Mouse (Mus musculus): Measurements from ENCODE around the gene Nrg4. TPM values are rescaled to one million over a fixed set of nuclear protein-coding genes. Genes with fewer than 3 reads are reported as not detected.
A peak's percentile ranks its signal among the peaks of the same experiment; 100 is the strongest.

The Nrg4 gene
- total and polyA plus RNA-seq, 3 experiments, result 0.81 to 1.7 (median 1.2) TPM

- Histone ChIP-seq H3K27ac (ENCODE audit: insufficient read depth, low read depth) (no peak overlapping the region), H3K36me3 (replicated peaks in 1 of 2; ENCODE audit: control insufficient read depth in 1 of 2, insufficient read depth in 1 of 2, low read length in 1 of 2) (peaks cover 6 to 27% of the 10 kb centered on the region in 2 experiments), H3K27me3 (replicated peaks) (no peaks in the 10 kb centered on the region), H3K9me3 (replicated peaks; ENCODE audit: low read length) (no peaks in the 10 kb centered on the region), H3K79me2 (replicated peaks; ENCODE audit: control insufficient read depth, extremely low read depth, insufficient read depth, poor library complexity, severe bottlenecking) (no peaks in the 10 kb centered on the region), H3K9ac (ENCODE audit: insufficient read depth, low read depth) (no peak overlapping the region), H3K4me1 (ENCODE audit: control insufficient read depth in 1 of 2, insufficient read depth in 2 of 2) (no peaks in the 10 kb centered on the region), H3K4me2 (ENCODE audit: insufficient read depth, low read depth, poor library complexity, severe bottlenecking) (no peak overlapping the region), H3K4me3 (replicated peaks in 1 of 3; ENCODE audit: low read depth in 2 of 3, low read length in 2 of 3, poor library complexity in 1 of 3) (no peak overlapping the region)
- dilution Hi-C loops (cut with MboI; ENCODE audit: extremely low pct_ligation_motif_present, extremely low pct_unique_long_range_greater_than_20kb, low sequenced_read_pairs) (no loop called here), in situ Hi-C loops (cut with MboI; ENCODE audit: low pct_ligation_motif_present, low pct_unique_long_range_greater_than_20kb, low sequenced_read_pairs) (no loop called here)
- TF ChIP-seq SIN3A (IDR thresholded peaks at IDR 0.05; ENCODE audit: low read length) (no peak), ZMIZ1 (IDR thresholded peaks at IDR 0.05; ENCODE audit: low read depth, low read length) (no peak), SMC3 (IDR thresholded peaks at IDR 0.05; ENCODE audit: low read depth, low read length) (peak; percentile 38), USF1 (IDR thresholded peaks at IDR 0.05; ENCODE audit: low read depth, low read length) (no peak), MAFK (IDR thresholded peaks at IDR 0.05; ENCODE audit: insufficient replicate concordance, low read length) (no peak), TBP (conservative IDR thresholded peaks at IDR 0.05; ENCODE audit: low read depth, low read length) (no peak), CTCF (conservative IDR thresholded peaks at IDR 0.05 in 1 of 2, IDR thresholded peaks at IDR 0.05 in 1 of 2; ENCODE audit: low read depth in 2 of 2, low read length in 2 of 2) (peak in 1 of 2 experiments; percentile 34; a peak in 1 of 4 replicates), RAD21 (IDR thresholded peaks at IDR 0.05; ENCODE audit: low read depth, low read length) (peak; percentile 6)
- no peak for DNase-seq (ENCODE audit: extremely low read depth)
These were observed 97.6 kb downstream of the Nrg4 start for GRCm38 (mm10) chr9:55229010-55229409.

DNA sequence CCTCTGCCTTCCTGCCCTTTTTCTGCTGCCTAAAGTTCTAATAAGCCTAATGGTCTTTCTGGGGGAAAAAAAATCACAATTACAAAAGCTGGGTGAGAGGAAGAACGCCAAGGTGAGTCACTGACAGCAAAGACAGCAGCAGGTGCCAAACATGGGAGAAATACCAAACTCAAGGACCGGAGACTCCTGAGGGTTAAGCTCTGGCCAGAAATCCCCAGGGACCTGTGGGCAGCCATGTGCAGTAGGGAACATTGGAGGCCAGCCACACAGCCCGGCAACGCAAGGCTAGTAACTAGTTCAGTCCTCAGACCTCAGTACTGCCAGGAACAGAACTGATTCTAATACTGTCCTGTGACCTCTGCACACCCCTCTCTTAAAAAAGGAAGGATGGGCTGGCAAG is 98.5 kb downstream of the Nrg4 start:
- no peak overlapping the region for H3K4me3 ChIP-seq (replicated peaks in 1 of 3; ENCODE audit: low read depth in 2 of 3, low read length in 2 of 3, poor library complexity in 1 of 3)
- DNase-seq (ENCODE audit: extremely low read depth), result no peak
- in situ Hi-C loops (cut with MboI; ENCODE audit: low pct_ligation_motif_present, low pct_unique_long_range_greater_than_20kb, low sequenced_read_pairs) (no loop called here), dilution Hi-C loops (cut with MboI; ENCODE audit: extremely low pct_ligation_motif_present, extremely low pct_unique_long_range_greater_than_20kb, low sequenced_read_pairs) (no loop called here)
- H3K9me3 ChIP-seq (replicated peaks; ENCODE audit: low read length), result no peaks in the 10 kb centered on the region
- no peaks in the 10 kb centered on the region for H3K79me2 ChIP-seq (replicated peaks; ENCODE audit: control insufficient read depth, extremely low read depth, insufficient read depth, poor library complexity, severe bottlenecking)
- peaks cover 14 to 36% of the 10 kb centered on the region in 2 experiments for H3K36me3 ChIP-seq (replicated peaks in 1 of 2; ENCODE audit: control insufficient read depth in 1 of 2, insufficient read depth in 1 of 2, low read length in 1 of 2)
- no peak overlapping the region for H3K27ac ChIP-seq (ENCODE audit: insufficient read depth, low read depth)
- H3K4me1 ChIP-seq (ENCODE audit: control insufficient read depth in 1 of 2, insufficient read depth in 2 of 2), result no peaks in the 10 kb centered on the region
- TF ChIP-seq MYC (IDR thresholded peaks at IDR 0.05; ENCODE audit: low read depth, low read length), result no peak
- no peak for TF ChIP-seq CTCF (conservative IDR thresholded peaks at IDR 0.05 in 1 of 2, IDR thresholded peaks at IDR 0.05 in 1 of 2; ENCODE audit: low read depth in 2 of 2, low read length in 2 of 2)
- TF ChIP-seq ETS1 (conservative IDR thresholded peaks at IDR 0.05; ENCODE audit: low read depth, low read length), result no peak
- no peak for TF ChIP-seq CHD1 (IDR thresholded peaks at IDR 0.05; ENCODE audit: low read depth, low read length)
- no peak for TF ChIP-seq UBTF (IDR thresholded peaks at IDR 0.05; ENCODE audit: low read depth, low read length)
- no peak for TF ChIP-seq MEF2A (IDR thresholded peaks at IDR 0.05; ENCODE audit: borderline replicate concordance, low read depth, low read length)
- no peak for TF ChIP-seq SIN3A (IDR thresholded peaks at IDR 0.05; ENCODE audit: low read length)
- no peak for TF ChIP-seq TBP (conservative IDR thresholded peaks at IDR 0.05; ENCODE audit: low read depth, low read length)
- H3K27me3 ChIP-seq (replicated peaks), result no peaks in the 10 kb centered on the region
- H3K4me2 ChIP-seq (ENCODE audit: insufficient read depth, low read depth, poor library complexity, severe bottlenecking), result no peak overlapping the region
- H3K9ac ChIP-seq (ENCODE audit: insufficient read depth, low read depth), result no peak overlapping the region

DNA sequence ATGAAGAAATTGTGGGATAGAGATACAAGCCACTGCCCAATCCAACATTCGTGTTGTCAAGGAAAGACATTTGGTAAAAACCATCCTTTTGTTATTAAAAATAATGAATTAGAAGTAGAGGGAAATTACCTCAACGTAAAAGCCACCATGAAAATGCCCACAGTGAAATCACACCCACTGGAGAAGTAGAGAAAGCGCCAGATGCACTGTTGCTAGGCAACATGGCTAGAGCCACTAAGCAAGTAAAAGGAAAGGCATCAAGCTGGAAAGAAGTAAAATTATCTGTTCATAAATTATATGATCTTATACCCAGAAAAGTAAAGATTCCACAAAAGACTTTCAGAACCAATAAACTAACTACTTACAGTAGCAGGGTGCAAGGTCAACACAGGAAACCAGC is 100.4 kb downstream of the Nrg4 start:
- Histone ChIP-seq H3K27me3 (replicated peaks) (no peaks in the 10 kb centered on the region), H3K27ac (ENCODE audit: insufficient read depth, low read depth) (no peak overlapping the region), H3K79me2 (replicated peaks; ENCODE audit: control insufficient read depth, extremely low read depth, insufficient read depth, poor library complexity, severe bottlenecking) (no peaks in the 10 kb centered on the region), H3K9ac (ENCODE audit: insufficient read depth, low read depth) (no peak overlapping the region), H3K36me3 (replicated peaks in 1 of 2; ENCODE audit: control insufficient read depth in 1 of 2, insufficient read depth in 1 of 2, low read length in 1 of 2) (peaks cover 24 to 55% of the 10 kb centered on the region in 2 experiments), H3K4me2 (ENCODE audit: insufficient read depth, low read depth, poor library complexity, severe bottlenecking) (no peak overlapping the region), H3K4me3 (replicated peaks in 1 of 3; ENCODE audit: low read depth in 2 of 3, low read length in 2 of 3, poor library complexity in 1 of 3) (no peak overlapping the region), H3K4me1 (ENCODE audit: control insufficient read depth in 1 of 2, insufficient read depth in 2 of 2) (no peaks in the 10 kb centered on the region), H3K9me3 (replicated peaks; ENCODE audit: low read length) (no peaks in the 10 kb centered on the region)
- in situ Hi-C loops (cut with MboI; ENCODE audit: low pct_ligation_motif_present, low pct_unique_long_range_greater_than_20kb, low sequenced_read_pairs) (no loop called here), dilution Hi-C loops (cut with MboI; ENCODE audit: extremely low pct_ligation_motif_present, extremely low pct_unique_long_range_greater_than_20kb, low sequenced_read_pairs) (no loop called here)
- no peak for DNase-seq (ENCODE audit: extremely low read depth)
- no peak for TF ChIP-seq GABPA (IDR thresholded peaks at IDR 0.05; ENCODE audit: insufficient replicate concordance, low read depth, low read length)
- TF ChIP-seq EP300 (IDR thresholded peaks at IDR 0.05; ENCODE audit: low read length), result no peak
- TF ChIP-seq POLR2A (IDR thresholded peaks at IDR 0.05; ENCODE audit: low read depth, low read length), result no peak
- no peak for TF ChIP-seq JUN (IDR thresholded peaks at IDR 0.05; ENCODE audit: insufficient read depth, low read depth, low read length)
- TF ChIP-seq BHLHE40 (IDR thresholded peaks at IDR 0.05; ENCODE audit: low read depth, low read length), result no peak
- TF ChIP-seq MYC (IDR thresholded peaks at IDR 0.05; ENCODE audit: low read depth, low read length), result no peak
- no peak for TF ChIP-seq ZNF384 (IDR thresholded peaks at IDR 0.05; ENCODE audit: low read depth, low read length)
- TF ChIP-seq UBTF (IDR thresholded peaks at IDR 0.05; ENCODE audit: low read depth, low read length), result no peak
- TF ChIP-seq TBP (conservative IDR thresholded peaks at IDR 0.05; ENCODE audit: low read depth, low read length), result no peak
- TF ChIP-seq CHD2 (IDR thresholded peaks at IDR 0.05; ENCODE audit: low read length), result no peak
- no peak for TF ChIP-seq KAT2A (IDR thresholded peaks at IDR 0.05; ENCODE audit: insufficient replicate concordance, low read length)
- no peak for TF ChIP-seq ZKSCAN1 (IDR thresholded peaks at IDR 0.05; ENCODE audit: borderline replicate concordance, low read depth, low read length)
- no peak for TF ChIP-seq NRF1 (IDR thresholded peaks at IDR 0.05; ENCODE audit: low read depth, low read length)
- no peak for TF ChIP-seq TCF12 (IDR thresholded peaks at IDR 0.05; ENCODE audit: low read depth, low read length)
